Mouse (Mus musculus): ENCODE measurements around the gene Slc33a1.

Slc33a1 gene

DNA sequence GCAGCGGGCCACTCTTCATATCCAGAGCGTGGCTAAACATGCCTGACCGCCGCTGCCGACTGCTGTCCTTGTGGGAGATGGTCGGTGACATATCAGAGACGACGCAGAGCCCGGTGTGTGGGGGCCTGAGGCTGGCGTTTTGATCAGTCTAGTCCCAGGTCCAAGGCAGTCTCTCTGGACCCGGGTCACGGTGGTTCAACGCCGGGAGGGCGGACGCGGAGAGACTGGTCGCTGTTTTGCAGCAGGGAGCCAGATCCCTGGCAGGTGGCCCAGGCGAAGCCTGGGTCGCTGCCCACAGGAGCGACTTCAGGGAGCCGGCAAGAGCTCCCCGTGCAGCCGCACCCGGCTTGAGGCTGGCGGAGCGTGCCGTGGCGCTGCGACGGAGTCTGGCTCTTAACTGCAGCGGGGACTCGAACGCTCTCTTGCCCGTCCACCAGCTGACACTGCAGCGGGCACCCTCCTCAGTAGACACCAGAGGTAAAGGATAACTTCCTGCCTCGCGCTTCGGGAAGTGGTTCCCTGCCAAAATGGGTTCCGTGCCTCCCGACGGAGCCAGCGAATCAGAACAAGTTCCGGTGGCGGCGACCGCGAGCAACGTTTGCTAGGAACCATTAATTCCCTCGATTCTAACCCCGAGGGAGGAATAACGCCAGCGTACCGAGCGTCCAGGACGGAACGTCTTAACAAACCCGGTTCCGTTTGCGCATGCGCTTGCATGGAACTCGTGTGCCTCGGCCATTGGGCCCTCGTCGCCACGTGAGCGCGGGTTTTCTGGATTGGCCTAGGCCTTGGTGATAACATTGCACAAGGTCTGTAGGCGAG is at the start of gene Slc33a1:
Gene Slc33a1 (minus strand): TSS at position 669 of the 822 bp plus-strand sequence.
- peak; percentile 100 for DNase-seq (ENCODE audit: low read depth)

DNA sequence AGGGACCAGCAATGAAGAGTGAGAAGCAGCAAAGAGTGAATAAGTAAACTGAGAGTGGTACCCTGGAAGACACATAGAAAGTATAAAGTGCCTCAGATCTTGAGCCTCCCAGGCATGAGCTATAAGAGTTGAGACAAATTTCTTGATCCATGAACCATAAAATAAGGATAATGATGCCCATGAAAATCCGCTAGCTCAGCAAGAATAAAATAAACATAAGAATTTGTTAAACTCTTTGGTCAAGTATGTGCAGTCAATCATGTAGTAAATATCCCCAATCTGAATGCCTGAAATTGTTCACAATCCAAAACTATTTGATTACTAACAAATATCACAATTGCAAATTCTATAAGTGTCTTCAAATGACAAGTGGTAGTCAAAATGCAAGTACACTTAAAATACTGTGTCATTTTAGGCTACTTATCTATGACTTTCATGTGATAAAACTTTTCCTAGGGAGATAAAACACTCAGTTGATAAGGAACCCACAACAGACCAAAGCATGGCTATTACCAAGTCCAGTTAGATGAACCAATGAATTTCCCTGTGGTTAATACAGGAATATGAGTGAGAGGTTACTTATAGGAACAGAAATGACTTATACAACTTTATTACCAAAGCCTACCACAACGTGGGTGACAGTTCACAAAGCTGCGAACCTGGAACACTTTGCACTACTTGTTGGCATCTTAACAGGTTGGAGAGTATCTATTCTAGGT is 24.3 kb upstream of the Slc33a1 start:
- no peak for DNase-seq (ENCODE audit: low read depth)

DNA sequence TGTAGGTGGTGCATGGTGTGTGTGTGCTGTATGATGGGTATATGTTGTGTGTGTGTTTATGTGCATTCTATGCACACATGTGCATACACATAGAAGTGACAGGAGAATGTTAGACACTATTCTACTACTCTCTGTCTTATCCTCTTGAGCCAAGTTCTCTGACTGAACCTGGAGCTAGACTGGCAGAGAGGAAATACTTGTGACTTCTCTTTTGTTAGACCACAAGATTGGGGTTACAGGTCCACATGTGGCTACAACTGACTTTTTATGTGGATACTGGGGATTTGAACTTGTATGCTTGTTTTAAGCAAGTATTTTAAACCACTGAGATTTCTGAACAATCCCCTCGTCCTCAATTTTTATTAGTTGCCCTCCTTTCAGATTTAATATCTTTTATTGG is 22.1 kb upstream of the Slc33a1 start:
- no peak for DNase-seq (ENCODE audit: low read depth)

DNA sequence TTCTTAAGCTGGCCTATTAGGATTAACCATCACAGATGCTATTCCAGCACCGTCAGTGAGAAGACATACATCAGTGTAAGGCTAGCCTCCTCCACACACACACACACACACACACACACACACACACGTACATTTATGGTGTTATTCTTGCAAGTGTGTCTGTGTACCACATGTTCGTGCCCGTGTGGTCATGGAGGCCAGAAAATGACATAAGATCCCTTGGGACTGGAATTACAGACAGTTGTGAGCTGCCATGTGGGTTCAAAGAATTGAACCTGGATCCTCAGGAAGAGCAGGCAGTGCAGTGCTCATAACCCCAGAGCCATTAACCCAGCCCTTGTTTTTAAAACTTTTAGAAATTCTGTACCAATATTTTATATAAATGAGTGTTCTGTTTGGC is 13.3 kb upstream of the Slc33a1 start:
- peak; percentile 5 for DNase-seq (ENCODE audit: low read depth)

DNA sequence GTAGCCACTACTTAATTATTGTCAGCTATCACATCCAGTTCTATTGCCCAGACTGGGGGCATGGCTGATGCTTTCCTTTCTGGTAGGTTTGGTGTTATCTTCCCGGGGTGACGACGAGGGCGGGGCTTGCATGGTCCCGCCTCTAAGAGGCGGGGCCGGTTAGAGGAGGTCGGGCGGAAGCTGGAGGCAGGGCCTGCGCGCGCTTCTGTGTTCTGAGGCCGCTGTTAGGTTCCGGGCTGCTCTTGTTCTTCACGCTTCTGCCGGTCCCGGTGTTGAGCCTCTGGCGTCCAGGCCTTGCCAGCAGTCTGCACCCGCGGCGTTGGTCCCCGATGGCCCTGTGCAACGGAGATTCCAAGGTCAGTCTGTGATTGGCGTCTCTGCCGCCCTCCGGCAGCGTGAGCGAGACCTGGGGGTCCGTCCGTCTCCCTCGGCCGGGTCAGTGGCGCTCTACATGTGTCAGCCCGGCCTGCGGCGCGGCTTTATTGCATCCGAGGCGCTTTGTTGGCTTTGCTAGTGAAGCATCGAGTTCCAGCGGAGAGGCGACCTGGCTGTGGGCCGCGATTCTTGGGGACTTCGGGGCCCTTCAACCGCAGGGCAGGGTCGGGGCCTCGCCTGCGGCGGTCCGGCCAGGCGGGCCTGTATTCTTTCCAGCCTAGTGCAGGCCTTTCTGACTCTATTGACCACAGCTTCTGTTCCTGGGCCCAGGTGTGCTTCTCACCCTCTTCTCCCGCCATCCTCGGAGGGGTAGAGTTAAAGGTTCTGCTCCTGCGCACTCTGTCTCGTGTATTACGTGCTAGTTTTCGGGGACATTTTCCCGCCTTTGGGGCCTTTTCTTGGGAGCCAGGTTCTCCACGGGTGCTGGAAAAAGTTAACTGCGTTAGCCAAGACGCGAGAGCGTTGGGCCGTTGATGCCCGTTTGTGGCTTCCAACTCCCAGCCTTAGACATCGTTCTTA is 11.7 kb upstream of the Slc33a1 start, which contains the start of gene Gmps:
Gene Gmps (plus strand): TSS at position 152 of the 954 bp plus-strand sequence.
- DNase-seq (ENCODE audit: low read depth), result peak; percentile 97

DNA sequence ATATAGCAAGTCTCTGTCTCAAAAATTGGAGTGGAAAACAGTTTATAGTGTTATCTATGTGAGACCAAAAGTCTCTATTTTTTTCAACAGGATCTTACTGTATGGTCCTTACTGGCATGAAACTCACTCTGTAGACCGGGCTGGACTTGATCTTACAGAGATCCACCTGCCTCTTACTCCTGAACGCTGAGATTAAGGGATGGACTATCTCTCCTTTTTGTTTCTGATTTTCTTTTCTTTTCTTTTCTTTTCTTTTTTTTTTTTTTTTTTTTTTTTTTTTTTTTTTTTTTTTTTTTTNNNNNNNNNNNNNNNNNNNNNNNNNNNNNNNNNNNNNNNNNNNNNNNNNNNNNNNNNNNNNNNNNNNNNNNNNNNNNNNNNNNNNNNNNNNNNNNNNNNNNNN is 1.4 kb upstream of the Slc33a1 start:
- DNase-seq (ENCODE audit: low read depth), result no peak

DNA sequence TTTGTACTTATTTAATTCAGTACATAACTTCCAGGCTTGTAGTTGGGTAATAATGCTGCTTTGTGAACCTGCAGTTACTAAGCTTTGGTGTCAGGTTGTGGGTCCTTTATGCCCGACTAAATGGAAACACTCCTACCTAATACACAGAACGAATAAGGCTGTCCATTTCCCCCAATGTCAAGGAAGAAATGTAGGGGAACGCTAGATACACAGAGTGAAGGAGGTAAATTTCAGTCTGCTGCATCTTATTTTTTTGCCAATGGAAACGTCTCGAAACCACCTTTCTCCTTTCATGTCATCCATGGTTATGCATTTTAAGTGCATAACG is 318 bp upstream of the Slc33a1 start:
- DNase-seq (ENCODE audit: low read depth), result no peak

DNA sequence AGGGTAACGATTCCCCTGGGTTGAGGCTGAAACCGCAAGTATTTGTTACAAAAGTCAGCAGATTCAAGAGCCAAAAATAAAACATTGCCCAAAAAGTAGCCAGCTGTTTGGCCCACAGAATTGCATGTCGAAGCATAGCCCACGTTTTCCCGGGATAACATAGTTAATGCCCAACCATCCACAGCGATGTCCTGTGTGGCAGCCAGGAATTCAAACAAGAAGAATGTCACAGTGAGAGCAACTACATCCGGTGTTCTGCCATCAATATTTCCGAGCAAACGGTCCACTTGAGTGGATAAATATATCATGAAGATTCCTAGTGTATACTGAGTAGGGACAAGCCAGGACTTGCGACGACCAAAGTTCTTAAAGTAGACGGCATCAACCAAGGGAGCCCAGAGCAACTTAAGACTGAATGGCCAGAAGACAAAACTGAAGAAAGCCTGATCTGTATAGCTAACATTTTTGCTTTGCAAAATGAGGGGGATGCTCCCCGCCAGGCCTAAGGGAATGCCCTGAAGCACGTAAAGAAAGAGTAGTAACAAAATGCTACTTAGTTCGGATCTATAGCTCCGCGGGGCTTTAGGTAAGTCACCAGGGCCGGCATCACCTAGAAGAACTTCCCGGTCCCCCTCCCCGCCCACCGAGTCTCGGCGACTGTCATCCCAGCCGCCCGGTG is 1.0 kb downstream of the Slc33a1 start:
- peak; percentile 47 for DNase-seq (ENCODE audit: low read depth)

DNA sequence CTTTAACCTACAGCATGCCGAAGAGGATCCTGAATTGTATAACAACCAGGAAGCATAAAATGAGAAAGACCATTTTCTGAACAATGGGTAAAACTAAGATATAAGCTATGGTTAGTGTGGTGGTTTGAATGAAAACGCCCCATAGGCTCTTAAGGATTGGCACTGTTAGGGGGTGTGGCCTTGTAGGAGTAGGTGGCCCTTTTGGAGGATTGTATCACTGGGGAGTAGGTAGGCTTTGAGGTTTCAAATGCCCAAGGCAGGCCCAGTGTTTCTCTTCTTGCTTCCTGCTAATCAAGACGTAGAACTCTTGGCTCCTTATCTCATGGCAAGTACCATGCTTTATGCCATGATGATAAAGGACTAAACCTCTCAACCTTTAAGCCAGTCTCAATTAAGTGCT is 14.7 kb downstream of the Slc33a1 start:
- no peak for DNase-seq (ENCODE audit: low read depth)

DNA sequence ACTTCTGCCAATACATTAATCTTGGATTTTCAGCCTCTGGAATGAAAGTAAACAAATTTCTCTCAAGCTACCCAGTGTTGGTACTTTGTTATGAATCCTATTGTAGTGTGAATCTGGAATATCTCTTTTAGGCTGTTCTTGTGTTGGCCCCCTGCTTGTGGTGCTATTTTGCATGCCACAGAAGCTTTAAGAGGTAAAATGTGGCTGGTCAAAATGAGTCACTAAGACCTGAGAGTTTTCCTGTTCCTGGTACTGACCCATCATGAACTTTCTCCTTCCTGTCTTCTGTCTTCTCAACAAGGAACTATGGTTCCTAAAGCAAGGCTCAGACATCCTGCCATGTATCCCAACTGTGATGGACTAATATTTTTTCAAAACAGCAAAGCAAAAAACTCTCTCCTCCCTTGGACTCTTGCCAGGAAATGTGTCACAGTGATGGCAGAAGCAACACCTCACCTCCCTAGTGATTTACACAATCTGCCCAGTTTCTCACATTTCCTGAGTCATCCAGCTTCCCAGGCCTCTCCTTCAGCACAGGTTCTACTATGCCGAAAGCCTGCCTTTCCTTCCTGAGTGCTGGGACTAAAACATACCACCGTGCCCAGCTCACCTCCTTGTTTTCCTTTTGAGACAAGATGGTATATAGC is 23.2 kb downstream of the Slc33a1 start:
- DNase-seq (ENCODE audit: low read depth), result peak; percentile 72

DNA sequence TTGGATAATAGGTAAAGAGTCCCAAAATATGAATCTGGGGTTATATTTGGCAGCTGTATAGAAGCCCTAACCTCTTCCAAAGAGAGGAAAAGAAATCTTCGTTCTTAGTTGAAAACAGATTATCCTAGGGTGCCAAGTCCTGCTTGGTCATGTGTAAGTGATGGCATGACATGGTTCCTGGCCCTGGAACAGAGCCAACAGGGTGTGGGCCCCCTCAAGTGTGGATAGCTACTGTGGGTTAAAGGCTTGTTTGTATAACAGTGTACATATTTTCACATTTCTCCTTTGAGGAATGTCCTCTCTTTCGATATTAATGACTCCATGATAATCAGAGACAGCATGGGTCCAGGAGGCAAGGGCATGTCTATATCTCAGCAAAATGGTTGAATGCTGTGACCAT is 25.6 kb downstream of the Slc33a1 start:
- DNase-seq (ENCODE audit: low read depth), result no peak

DNA sequence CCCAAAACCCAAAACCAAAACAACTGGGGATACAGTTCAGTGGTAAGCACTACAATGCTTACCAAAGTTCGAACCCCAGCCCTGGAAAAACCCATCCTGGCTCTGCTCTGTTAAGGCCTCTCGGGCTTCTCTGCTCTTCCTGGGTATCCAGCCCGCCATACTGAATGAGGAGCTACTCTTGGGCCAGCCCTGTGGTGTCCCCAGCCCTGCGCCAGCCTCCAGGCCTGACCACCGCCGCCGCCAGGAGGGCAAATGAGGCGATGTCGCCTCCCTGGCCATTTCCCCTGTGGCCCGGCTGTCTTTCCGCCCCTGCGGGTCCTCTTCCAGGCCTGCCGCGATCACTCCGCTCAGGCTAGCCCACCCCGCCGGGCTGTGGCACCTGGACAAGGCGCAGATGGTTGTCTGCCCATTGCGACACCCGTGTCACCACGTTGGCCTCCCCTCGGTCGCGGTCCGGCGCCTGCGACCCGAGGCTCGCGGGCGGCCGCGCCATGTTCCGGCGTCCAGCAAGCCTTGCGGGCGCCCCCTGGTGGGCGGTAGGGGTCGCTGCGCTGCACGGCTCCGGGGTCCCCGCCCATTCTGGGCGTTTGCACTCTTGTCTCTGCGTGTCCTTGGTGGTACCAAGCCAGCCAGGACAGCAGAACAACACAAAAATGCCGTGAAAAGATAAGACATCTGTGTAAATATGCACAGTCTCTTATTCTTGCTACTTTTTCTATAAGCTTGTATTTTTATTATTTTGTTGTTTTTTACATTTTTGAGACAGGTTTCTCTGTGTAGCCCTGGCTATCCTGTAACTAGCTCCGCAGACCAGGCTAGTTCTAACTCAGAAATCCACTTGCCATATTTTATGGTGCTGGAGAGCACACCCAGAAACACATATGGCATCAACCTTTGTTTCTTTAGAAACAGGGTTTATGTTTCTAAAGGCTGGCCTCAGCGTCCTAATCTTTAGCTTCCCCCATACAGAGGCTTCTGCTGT is 35.4 kb downstream of the Slc33a1 start, which contains the start of gene E130311K13Rik:
Gene E130311K13Rik (minus strand): TSS at position 595 of the 982 bp plus-strand sequence.
- peak; percentile 94 for DNase-seq (ENCODE audit: low read depth)

DNA sequence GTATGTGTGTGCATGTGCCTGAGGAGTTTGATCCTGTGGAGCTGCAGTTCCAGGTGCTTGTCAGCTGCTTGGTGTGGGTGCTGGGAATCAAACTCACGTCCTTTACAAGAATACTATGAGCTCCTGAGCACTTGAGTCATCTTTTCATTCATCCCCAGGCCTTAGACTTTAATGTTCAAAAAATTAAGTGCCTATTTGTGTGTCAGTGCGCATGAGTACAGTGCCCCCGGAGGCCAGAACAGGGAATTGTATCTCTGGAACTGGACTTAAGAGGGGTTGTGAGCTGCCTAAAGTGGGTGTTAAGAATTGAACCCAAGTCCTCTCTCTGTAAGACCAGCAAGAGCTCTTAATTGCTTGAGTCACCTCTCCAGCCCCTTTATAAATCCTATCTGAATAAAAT is 44.9 kb downstream of the Slc33a1 start:
- peak; percentile 49 for DNase-seq (ENCODE audit: low read depth)

DNA sequence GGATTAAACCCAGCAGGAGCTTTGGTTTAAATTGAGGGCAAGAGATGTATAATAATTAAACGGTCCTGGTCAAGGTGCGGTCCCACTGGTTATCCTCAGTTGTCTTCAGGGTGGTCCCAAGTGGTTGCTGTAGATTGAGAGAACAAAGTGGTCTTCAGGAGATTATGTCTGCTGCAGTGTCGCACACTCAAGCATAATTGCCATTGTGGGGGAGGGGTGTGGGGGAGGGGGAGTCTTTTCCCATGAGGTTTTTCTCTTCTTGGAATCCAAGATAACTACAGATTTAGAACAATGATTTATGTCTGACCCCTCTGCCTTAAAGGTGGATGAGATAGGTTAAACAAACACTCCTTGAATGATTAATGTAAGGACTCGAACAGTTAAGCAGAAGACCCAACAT is 54.3 kb downstream of the Slc33a1 start:
- no peak for DNase-seq (ENCODE audit: low read depth)

DNA sequence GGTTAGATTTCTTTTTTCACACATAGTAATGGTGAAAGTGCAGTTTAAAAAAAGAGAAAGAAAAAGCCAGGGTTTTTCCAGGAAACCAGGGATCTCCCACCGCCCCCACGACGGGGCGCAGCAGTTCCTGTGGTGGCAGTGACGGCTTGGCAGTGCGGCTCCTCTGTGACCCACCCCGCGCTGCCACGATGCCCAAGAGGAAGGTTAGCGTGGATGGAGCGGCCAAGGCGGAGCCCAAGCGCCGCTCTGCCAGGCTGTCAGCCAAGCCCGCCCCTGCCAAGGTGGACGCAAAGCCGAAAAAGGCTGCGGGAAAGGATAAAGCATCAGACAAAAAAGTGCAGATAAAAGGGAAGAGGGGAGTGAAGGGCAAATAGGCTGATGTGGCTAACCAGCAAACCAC is 59.3 kb downstream of the Slc33a1 start:
- no peak for DNase-seq (ENCODE audit: low read depth)

DNA sequence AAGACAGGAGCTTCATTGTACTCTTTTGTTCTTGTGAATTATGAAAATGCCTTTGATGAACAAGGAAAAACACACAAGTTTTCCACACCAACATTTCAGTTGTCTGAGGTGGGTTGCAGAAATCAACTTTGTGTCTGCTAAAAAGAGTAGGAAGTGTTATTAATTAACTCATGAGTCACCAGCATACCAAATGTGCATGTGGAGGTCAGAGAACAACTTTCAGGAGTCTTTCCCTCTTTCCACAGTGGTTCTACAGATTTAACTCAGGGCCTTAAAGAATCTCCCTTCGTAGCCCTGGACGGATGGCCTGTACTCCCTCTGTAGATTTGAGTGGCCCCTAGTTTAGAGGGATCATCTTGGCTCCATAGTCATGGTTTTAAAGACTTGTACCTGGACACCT is 60.4 kb downstream of the Slc33a1 start:
- DNase-seq (ENCODE audit: low read depth), result no peak

DNA sequence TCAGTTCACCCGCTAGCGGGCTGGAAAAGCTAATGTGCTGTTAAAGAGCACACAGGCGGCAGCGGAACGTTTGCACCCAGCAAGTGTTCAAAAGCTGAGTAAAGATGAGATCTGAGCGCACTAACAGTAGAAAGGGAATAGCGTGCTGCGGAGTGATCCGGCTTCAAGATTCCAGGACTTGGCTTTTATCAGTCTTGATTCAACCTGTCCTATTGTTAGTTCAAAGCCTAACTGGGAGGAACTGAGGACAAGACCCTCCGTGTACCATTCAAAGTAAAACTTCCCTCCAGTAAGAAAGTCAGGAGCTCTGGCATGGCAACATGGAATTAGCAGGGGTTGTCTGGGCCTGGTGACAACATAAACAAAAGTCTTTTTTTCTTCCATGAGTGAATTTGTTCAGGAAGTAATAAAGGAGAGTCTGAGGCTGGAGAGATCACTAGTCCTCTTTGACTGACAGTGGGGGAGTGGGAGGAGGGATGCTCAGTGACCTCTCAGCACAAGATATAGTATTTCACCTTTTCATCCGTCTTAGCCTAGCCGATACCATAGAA is 64.5 kb downstream of the Slc33a1 start:
- DNase-seq (ENCODE audit: low read depth), result no peak

DNA sequence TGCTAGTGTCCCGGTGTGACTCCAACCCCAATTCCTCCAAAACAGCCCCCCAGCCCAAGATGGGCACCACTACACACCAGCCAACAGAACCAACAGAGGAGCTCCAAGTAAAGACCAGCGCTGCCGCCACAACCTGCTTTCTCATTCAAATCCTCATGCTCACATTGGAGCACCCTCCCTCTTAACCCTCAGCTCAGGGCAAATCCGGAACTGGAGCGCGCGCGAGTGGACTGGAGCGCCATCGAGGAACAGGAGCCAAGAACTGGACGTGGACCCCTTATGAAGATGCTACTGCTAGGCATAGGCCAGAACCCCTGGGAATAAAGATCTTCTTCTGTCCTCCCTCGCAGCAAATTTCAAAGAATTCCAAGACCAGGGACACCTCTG is 65.3 kb downstream of the Slc33a1 start, which contains the start of gene Plch1:
Gene Plch1 (minus strand): TSS at position 164 of the 387 bp plus-strand sequence.
- peak; percentile 20 for DNase-seq (ENCODE audit: low read depth)

DNA sequence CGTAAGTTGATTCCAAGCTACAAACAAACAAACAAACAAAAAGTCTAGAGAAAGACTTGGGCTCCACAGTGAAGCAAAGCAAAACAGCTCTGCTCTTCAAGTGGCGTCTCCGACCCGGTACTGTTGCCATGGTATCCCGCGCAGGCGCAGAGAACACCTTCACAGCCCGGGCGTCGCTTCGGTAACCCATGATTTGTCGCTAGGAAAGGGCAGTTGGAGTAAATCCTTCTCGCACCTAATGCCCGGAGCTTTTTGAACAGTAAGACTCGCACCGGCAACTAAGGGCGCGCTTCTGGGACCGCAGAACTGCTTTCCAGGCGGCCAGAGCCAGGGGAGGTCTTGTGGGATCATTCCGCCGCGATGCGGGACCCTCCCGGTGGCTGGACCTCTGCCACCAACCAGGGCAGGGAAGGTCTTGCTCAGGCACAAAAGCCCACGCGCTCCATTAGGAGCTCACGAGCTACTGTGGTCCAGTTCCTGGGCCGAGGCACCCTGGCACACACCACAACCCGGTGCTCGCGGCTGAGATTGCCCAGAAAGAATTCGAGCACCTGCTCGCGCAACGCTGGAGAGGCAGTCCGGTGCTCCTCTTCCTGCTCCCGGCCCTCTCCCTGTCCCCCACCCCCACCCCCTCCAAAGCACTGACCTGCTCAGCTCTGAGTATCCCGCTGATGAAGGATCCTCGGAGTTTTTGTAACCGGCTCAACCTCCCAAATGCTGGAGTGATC is 65.8 kb downstream of the Slc33a1 start:
- peak; percentile 61 for DNase-seq (ENCODE audit: low read depth)
